Mouse (Mus musculus): ENCODE results near the gene Igdcc3. TPM values are rescaled to one million over a fixed set of nuclear protein-coding genes. Genes with fewer than 3 reads are reported as not detected.
A peak's percentile ranks its signal among the peaks of the same experiment; 100 is the strongest.

Gene Igdcc3
- polyA plus RNA-seq, 1 experiment from 2014 or later = 0.19 TPM

DNA sequence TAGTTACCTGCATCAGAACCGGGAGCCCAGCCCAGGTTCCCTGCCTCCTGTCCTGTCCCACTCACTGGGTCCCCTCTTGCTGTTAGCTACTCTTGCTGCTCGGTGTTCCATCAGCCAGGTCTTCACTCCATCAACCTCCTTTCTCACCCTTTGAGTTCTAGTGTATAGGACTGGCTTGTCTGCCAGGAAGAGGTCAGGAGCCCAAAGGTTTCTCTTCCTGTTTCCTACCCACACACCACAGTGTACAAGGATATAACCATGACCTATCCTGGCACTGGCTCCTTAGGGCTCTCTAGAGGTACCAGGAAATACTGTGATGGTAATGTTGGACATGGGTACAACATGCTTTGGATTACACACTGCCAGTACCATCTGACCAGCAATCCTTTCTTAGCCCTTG, 27.3 kb upstream of the Igdcc3 start:
- WGBS = 91% methylated on average over 2 of the region's 2 CpGs
- ATAC-seq (replicated peaks; ENCODE audit: insufficient number of reproducible peaks, insufficient read depth, low FRiP score, low read depth) = no peak
- H3K36me3 ChIP-seq = no peaks in the 10 kb centered on the region
- no peak overlapping the region for H3K9ac ChIP-seq
- peaks cover 20% of the 10 kb centered on the region; the same call in 1 of the 2 replicates for H3K4me1 ChIP-seq (replicated peaks)
- no peak overlapping the region for H3K27ac ChIP-seq
- no peak overlapping the region for H3K4me3 ChIP-seq
- no peak overlapping the region for H3K4me2 ChIP-seq
- H3K27me3 ChIP-seq = no peaks in the 10 kb centered on the region
- H3K9me3 ChIP-seq (replicated peaks) = no peaks in the 10 kb centered on the region

DNA sequence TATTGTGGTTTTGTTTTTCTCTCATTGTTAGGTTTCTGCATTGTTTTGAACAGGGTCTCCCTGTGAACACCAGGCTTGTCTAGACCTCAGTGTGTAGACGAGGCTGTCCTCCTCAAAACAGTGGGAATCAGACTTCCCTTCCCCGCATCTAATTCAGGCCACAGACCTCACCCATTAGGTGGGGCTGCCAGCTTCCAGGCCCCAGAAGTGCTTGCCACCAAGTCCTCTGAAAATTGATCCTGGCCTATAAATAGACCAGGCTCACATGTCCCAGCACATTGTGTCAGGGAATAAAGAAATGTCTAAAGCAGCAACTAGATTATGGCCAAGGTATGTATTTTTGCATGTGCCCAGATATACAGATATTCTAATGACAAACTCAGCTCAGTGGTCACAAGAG, 25.1 kb upstream of the Igdcc3 start:
- H3K9me3 ChIP-seq (replicated peaks) = no peaks in the 10 kb centered on the region
- no peak overlapping the region for H3K4me3 ChIP-seq
- 0 out of 2 replicates have a peak overlapping the region, but pooled peaks have one; percentile 5 for H3K9ac ChIP-seq
- no peak for ATAC-seq (replicated peaks; ENCODE audit: insufficient number of reproducible peaks, insufficient read depth, low FRiP score, low read depth)
- peaks cover 10% of the 10 kb centered on the region; the same call in 1 of the 2 replicates for H3K4me1 ChIP-seq (replicated peaks)
- H3K27me3 ChIP-seq = no peaks in the 10 kb centered on the region
- no peaks in the 10 kb centered on the region for H3K36me3 ChIP-seq
- 45% methylated on average over 2 of the region's 2 CpGs for WGBS
- no peak overlapping the region for H3K4me2 ChIP-seq
- H3K27ac ChIP-seq = peak overlapping the region; percentile 55

DNA sequence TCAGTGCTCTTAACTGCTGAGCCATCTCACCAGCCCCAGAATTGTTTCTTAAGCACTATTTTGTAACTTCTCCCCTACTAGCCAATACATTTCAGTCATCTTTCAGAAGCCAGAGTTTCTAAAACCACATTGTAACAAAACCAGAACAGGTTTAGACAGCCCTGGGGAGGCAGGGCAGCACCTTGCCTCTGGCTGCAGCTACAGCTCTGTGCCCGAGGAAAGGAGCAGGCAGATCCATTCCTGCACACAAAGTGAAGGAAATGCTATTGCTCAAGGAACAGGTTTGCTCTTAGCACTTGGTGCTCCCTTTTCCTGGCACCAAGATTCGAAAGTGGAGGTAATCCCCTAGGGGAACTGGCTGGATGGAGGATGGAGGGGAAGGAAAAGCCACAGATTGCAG, 23.5 kb upstream of the Igdcc3 start:
- WGBS = 58% methylated on average over 2 of the region's 2 CpGs
- Histone ChIP-seq H3K27me3 (peaks cover 9% of the 10 kb centered on the region), H3K9ac (no peak overlapping the region), H3K4me2 (no peak overlapping the region), H3K9me3 (replicated peaks) (no peaks in the 10 kb centered on the region), H3K4me3 (no peak overlapping the region), H3K36me3 (no peaks in the 10 kb centered on the region), H3K27ac (no peak overlapping the region), H3K4me1 (replicated peaks) (peaks cover 10% of the 10 kb centered on the region; the same call in 1 of the 2 replicates)
- ATAC-seq (replicated peaks; ENCODE audit: insufficient number of reproducible peaks, insufficient read depth, low FRiP score, low read depth) = no peak

DNA sequence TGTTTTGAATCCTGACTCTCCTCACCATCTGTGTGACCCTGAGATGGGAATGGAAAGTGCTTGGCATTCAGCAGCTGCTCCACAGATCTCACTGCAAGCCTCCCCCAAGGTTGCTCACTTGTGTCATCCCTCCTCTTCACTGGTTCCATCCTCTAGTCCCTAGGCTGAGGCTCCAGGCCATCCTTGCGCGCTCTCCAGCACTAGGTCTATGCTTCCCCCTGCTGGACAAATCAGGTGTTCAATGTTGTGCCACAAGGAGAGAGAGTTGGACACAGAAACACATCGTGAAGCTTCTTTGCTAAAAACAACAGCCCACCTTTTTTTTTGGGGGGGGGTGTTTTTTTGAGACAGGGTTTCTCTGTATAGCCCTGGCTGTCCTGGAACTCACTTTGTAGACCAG, 20.1 kb upstream of the Igdcc3 start:
- peaks cover 24% of the 10 kb centered on the region for H3K27me3 ChIP-seq
- H3K36me3 ChIP-seq = no peaks in the 10 kb centered on the region
- H3K4me3 ChIP-seq = no peak overlapping the region
- H3K4me2 ChIP-seq = no peak overlapping the region
- ATAC-seq (replicated peaks; ENCODE audit: insufficient number of reproducible peaks, insufficient read depth, low FRiP score, low read depth) = no peak
- H3K4me1 ChIP-seq (replicated peaks) = peaks cover 13% of the 10 kb centered on the region
- H3K9me3 ChIP-seq (replicated peaks) = no peaks in the 10 kb centered on the region
- H3K9ac ChIP-seq = no peak overlapping the region
- no peak overlapping the region for H3K27ac ChIP-seq
- 5% methylated on average over 3 of the region's 3 CpGs for WGBS

GRCm38 (mm10) chr9:65122545-65122944, 18.4 kb upstream of the Igdcc3 start:
- peaks cover 7% of the 10 kb centered on the region for H3K4me1 ChIP-seq (replicated peaks)
- no peak overlapping the region for H3K4me2 ChIP-seq
- WGBS = 18% methylated on average over 18 of the region's 18 CpGs
- no peak overlapping the region for H3K4me3 ChIP-seq
- H3K36me3 ChIP-seq = no peaks in the 10 kb centered on the region
- H3K27me3 ChIP-seq = peaks cover 29% of the 10 kb centered on the region
- H3K27ac ChIP-seq = no peak overlapping the region
- no peak for ATAC-seq (replicated peaks; ENCODE audit: insufficient number of reproducible peaks, insufficient read depth, low FRiP score, low read depth)
- no peak overlapping the region for H3K9ac ChIP-seq
- no peaks in the 10 kb centered on the region for H3K9me3 ChIP-seq (replicated peaks)

DNA sequence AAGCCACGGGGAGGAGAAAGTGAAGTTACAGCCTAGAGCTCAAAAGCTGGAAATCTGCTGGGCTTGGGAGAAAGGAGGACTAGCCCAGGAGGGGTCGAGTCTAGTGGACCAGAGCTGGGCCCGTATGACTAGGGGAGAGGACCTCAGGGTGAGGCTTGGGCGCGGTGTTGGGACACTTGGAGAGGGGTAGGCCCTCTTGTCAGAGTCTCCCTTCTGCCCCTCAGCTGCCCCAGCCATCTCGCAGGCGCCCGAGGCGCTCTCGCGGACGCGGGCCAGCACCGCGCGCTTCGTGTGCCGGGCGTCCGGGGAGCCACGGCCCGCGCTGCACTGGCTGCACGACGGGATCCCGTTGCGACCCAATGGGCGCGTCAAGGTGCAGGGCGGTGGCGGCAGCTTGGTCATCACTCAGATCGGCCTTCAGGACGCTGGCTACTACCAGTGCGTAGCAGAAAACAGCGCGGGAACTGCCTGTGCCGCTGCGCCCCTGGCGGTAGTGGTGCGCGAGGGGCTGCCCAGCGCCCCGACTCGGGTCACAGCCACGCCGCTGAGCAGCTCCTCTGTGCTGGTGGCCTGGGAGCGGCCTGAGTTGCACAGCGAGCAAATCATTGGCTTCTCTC, 17.3 kb upstream of the Igdcc3 start:
- ATAC-seq (replicated peaks; ENCODE audit: insufficient number of reproducible peaks, insufficient read depth, low FRiP score, low read depth) = 0 out of 2 replicates have a peak, but pooled peaks have one; percentile 27
- no peak overlapping the region for H3K27ac ChIP-seq
- peak overlapping the region; percentile 52 for H3K4me3 ChIP-seq
- H3K9ac ChIP-seq = peak overlapping the region; percentile 60
- H3K4me2 ChIP-seq = peak overlapping the region; percentile 97
- H3K9me3 ChIP-seq (replicated peaks) = no peaks in the 10 kb centered on the region
- peaks cover 29% of the 10 kb centered on the region for H3K27me3 ChIP-seq
- 9% methylated on average over 48 of the region's 48 CpGs for WGBS
- H3K36me3 ChIP-seq = no peaks in the 10 kb centered on the region
- peaks cover 14% of the 10 kb centered on the region for H3K4me1 ChIP-seq (replicated peaks)

GRCm38 (mm10) chr9:65128123-65128815, 12.7 kb upstream of the Igdcc3 start:
- H3K27ac ChIP-seq = no peak overlapping the region
- H3K4me3 ChIP-seq = peak overlapping the region; percentile 35
- peak overlapping the region; percentile 60 for H3K4me2 ChIP-seq
- H3K36me3 ChIP-seq = no peaks in the 10 kb centered on the region
- no peak overlapping the region for H3K9ac ChIP-seq
- WGBS = 15% methylated on average over 25 of the region's 25 CpGs
- H3K27me3 ChIP-seq = peaks cover 17% of the 10 kb centered on the region
- ATAC-seq (replicated peaks; ENCODE audit: insufficient number of reproducible peaks, insufficient read depth, low FRiP score, low read depth) = peak; percentile 50; the same call in 1 of the 2 replicates
- H3K4me1 ChIP-seq (replicated peaks) = peaks cover 13% of the 10 kb centered on the region
- H3K9me3 ChIP-seq (replicated peaks) = no peaks in the 10 kb centered on the region

GRCm38 (mm10) chr9:65131717-65132116, 9.3 kb upstream of the Igdcc3 start:
- Histone ChIP-seq H3K9ac (no peak overlapping the region), H3K36me3 (no peaks in the 10 kb centered on the region), H3K4me1 (replicated peaks) (peaks cover 10% of the 10 kb centered on the region), H3K9me3 (replicated peaks) (no peaks in the 10 kb centered on the region), H3K27me3 (peaks cover 10% of the 10 kb centered on the region; the same call in 1 of the 2 replicates), H3K27ac (no peak overlapping the region), H3K4me3 (no peak overlapping the region), H3K4me2 (no peak overlapping the region)
- WGBS = 76% methylated on average over 5 of the region's 5 CpGs
- no peak for ATAC-seq (replicated peaks; ENCODE audit: insufficient number of reproducible peaks, insufficient read depth, low FRiP score, low read depth)

- Histone ChIP-seq H3K4me3 (no peak overlapping the region), H3K4me2 (0 out of 2 replicates have a peak overlapping the region, but pooled peaks have one; percentile 24), H3K9ac (0 out of 2 replicates have a peak overlapping the region, but pooled peaks have one; percentile 14), H3K27ac (no peak overlapping the region), H3K27me3 (peaks cover 13% of the 10 kb centered on the region; the same call in 1 of the 2 replicates), H3K4me1 (replicated peaks) (peaks cover 2% of the 10 kb centered on the region; the same call in 1 of the 2 replicates), H3K36me3 (no peaks in the 10 kb centered on the region), H3K9me3 (replicated peaks) (no peaks in the 10 kb centered on the region)
- ATAC-seq (replicated peaks; ENCODE audit: insufficient number of reproducible peaks, insufficient read depth, low FRiP score, low read depth) = no peak
- 7% methylated on average over 10 of the region's 10 CpGs for WGBS
Measured at GRCm38 (mm10) chr9:65133739-65134138, 7.2 kb upstream of the Igdcc3 start.

GRCm38 (mm10) chr9:65135126-65135525, 5.9 kb upstream of the Igdcc3 start:
- no peak for ATAC-seq (replicated peaks; ENCODE audit: insufficient number of reproducible peaks, insufficient read depth, low FRiP score, low read depth)
- 86% methylated on average over 4 of the region's 4 CpGs for whole genome bisulfite sequencing
- Histone ChIP-seq H3K4me3 (no peak overlapping the region), H3K9me3 (replicated peaks) (no peaks in the 10 kb centered on the region), H3K27me3 (peaks cover 26% of the 10 kb centered on the region), H3K36me3 (no peaks in the 10 kb centered on the region), H3K9ac (no peak overlapping the region), H3K27ac (no peak overlapping the region), H3K4me1 (replicated peaks) (peaks cover 2% of the 10 kb centered on the region; the same call in 1 of the 2 replicates), H3K4me2 (no peak overlapping the region)

DNA sequence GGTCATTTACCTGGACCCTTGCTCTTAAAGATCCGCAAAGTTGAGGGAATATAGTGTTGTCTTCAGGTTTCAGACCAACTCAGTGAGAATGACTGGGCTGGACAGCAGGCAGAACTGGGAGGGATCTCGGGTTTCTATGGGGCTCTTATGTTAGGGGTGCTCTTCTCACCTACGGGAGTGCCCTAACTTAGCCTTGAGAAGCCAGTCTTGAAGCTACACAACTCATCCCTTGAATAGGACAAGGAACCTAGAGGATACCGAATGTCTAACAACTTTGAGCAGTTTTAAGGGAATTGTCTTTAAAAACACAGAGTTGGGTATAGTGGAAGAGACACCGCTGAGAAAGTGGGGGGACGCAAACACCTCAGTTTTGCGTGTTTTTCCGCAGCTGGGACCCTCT, 498 bp upstream of the Igdcc3 start:
- no peak for ATAC-seq (replicated peaks; ENCODE audit: insufficient number of reproducible peaks, insufficient read depth, low FRiP score, low read depth)
- WGBS = 4% methylated on average over 8 of the region's 8 CpGs
- peak overlapping the region; percentile 79 for H3K4me3 ChIP-seq
- peaks cover 46% of the 10 kb centered on the region for H3K27me3 ChIP-seq
- H3K9ac ChIP-seq = peak overlapping the region; percentile 78
- H3K4me1 ChIP-seq (replicated peaks) = peaks cover 17% of the 10 kb centered on the region
- peak overlapping the region; percentile 100 for H3K4me2 ChIP-seq
- no peaks in the 10 kb centered on the region for H3K36me3 ChIP-seq
- H3K9me3 ChIP-seq (replicated peaks) = no peaks in the 10 kb centered on the region
- no peak overlapping the region for H3K27ac ChIP-seq
